Mouse (Mus musculus) erythroblast, embryonic 14.5 days (primary cell): ENCODE results near the gene Bmp2k. TPM values are rescaled to one million over a fixed set of nuclear protein-coding genes. Genes with fewer than 3 reads are reported as not detected.

Experiments
- H3K27me3 ChIP-seq: 2 replicates; pipeline ENCODE4 v1.6.1; 2012; ENCODE audit warnings: inconsistent platforms; ENCODE audit not compliant: control insufficient read depth
- H3K36me3 ChIP-seq: 2 replicates; pipeline ENCODE4 v1.6.1; 2012; ENCODE audit warnings: mild to moderate bottlenecking, inconsistent platforms; ENCODE audit not compliant: control insufficient read depth
- H3K4me1 ChIP-seq: 2 replicates; pipeline ENCODE4 v1.6.1; 2012; ENCODE audit warnings: inconsistent platforms; ENCODE audit not compliant: control insufficient read depth
- H3K4me3 ChIP-seq: replicated peaks from 2 replicates; pipeline ENCODE3; 2012; ENCODE audit warnings: moderate library complexity, mild to moderate bottlenecking, inconsistent platforms
- H3K9me3 ChIP-seq: 2 replicates; pipeline ENCODE4 v1.6.1; 2012; ENCODE audit warnings: low read length, inconsistent platforms, mixed read lengths; ENCODE audit not compliant: control insufficient read depth
- GATA1 ChIP-seq: IDR thresholded peaks from 2 replicates; pipeline ENCODE4 v1.6.1; 2012; ENCODE audit warnings: low read length, inconsistent platforms, mixed read lengths
- TAL1 ChIP-seq: IDR thresholded peaks from 3 replicates; pipeline ENCODE4 v1.6.1; 2012; ENCODE audit warnings: low read length, inconsistent platforms, mixed read lengths
- polyA plus RNA-seq: library from polyadenylated mRNA; stranded (reverse); fragments of >175 nt; gene quantifications from 2 replicates; pipeline ENCODE4 v1.2.3, GENCODE M21; 2012

Bmp2k gene
- polyA plus RNA-seq, 1 experiment, result 2.5 TPM

GRCm38 (mm10) chr5:97055511-97056068 lies 58.1 kb downstream of the Bmp2k start:
- H3K36me3 ChIP-seq, result peaks cover 100% of the 10 kb centered on the region
- no peak for TF ChIP-seq TAL1
- TF ChIP-seq GATA1, result no peak
- no peaks in the 10 kb centered on the region for H3K9me3 ChIP-seq
- no peak overlapping the region for H3K4me3 ChIP-seq
- H3K4me1 ChIP-seq, result peaks cover 12% of the 10 kb centered on the region
- no peaks in the 10 kb centered on the region for H3K27me3 ChIP-seq

GRCm38 (mm10) chr5:97056359-97056758 lies 58.9 kb downstream of the Bmp2k start:
- Histone ChIP-seq H3K4me1 (peaks cover 13% of the 10 kb centered on the region), H3K27me3 (no peaks in the 10 kb centered on the region), H3K36me3 (peaks cover 100% of the 10 kb centered on the region), H3K9me3 (no peaks in the 10 kb centered on the region), H3K4me3 (no peak overlapping the region)
- TF ChIP-seq GATA1, result no peak
- TF ChIP-seq TAL1, result no peak

GRCm38 (mm10) chr5:97056791-97057450 lies 59.4 kb downstream of the Bmp2k start:
- TF ChIP-seq TAL1, result no peak
- TF ChIP-seq GATA1, result no peak
- Histone ChIP-seq H3K9me3 (no peaks in the 10 kb centered on the region), H3K36me3 (peaks cover 100% of the 10 kb centered on the region), H3K27me3 (no peaks in the 10 kb centered on the region), H3K4me1 (peaks cover 13% of the 10 kb centered on the region), H3K4me3 (no peak overlapping the region)

- Histone ChIP-seq H3K27me3 (no peaks in the 10 kb centered on the region), H3K4me3 (no peak overlapping the region), H3K4me1 (peaks cover 5% of the 10 kb centered on the region), H3K36me3 (peaks cover 100% of the 10 kb centered on the region), H3K9me3 (no peaks in the 10 kb centered on the region)
- no peak for TF ChIP-seq TAL1
- no peak for TF ChIP-seq GATA1
Measured at GRCm38 (mm10) chr5:97060864-97061263, 63.4 kb downstream of the Bmp2k start.

- TF ChIP-seq TAL1, result no peak
- no peak for TF ChIP-seq GATA1
- Histone ChIP-seq H3K27me3 (no peaks in the 10 kb centered on the region), H3K4me1 (peaks cover 4% of the 10 kb centered on the region), H3K4me3 (no peak overlapping the region), H3K9me3 (no peaks in the 10 kb centered on the region), H3K36me3 (peaks cover 100% of the 10 kb centered on the region)
Measured at GRCm38 (mm10) chr5:97062041-97062440, 64.6 kb downstream of the Bmp2k start.

GRCm38 (mm10) chr5:97065746-97066145 lies 68.3 kb downstream of the Bmp2k start:
- no peak overlapping the region for H3K4me3 ChIP-seq
- peaks cover 100% of the 10 kb centered on the region for H3K36me3 ChIP-seq
- TF ChIP-seq GATA1, result no peak
- no peak for TF ChIP-seq TAL1
- no peaks in the 10 kb centered on the region for H3K9me3 ChIP-seq
- H3K4me1 ChIP-seq, result peaks cover 2% of the 10 kb centered on the region; the same call in 1 of the 2 replicates
- H3K27me3 ChIP-seq, result no peaks in the 10 kb centered on the region

GRCm38 (mm10) chr5:97075476-97076151 lies 78.1 kb downstream of the Bmp2k start:
- Histone ChIP-seq H3K4me3 (no peak overlapping the region), H3K27me3 (no peaks in the 10 kb centered on the region), H3K9me3 (no peaks in the 10 kb centered on the region), H3K36me3 (peaks cover 99% of the 10 kb centered on the region), H3K4me1 (peaks cover 1% of the 10 kb centered on the region; the same call in 1 of the 2 replicates)
- TF ChIP-seq TAL1, result no peak
- no peak for TF ChIP-seq GATA1

- Histone ChIP-seq H3K36me3 (peaks cover 99% of the 10 kb centered on the region), H3K27me3 (no peaks in the 10 kb centered on the region), H3K9me3 (no peaks in the 10 kb centered on the region), H3K4me3 (no peak overlapping the region), H3K4me1 (peaks cover 1% of the 10 kb centered on the region; the same call in 1 of the 2 replicates)
- TF ChIP-seq TAL1 (no peak), GATA1 (no peak)
Measured at GRCm38 (mm10) chr5:97076167-97076566, 78.7 kb downstream of the Bmp2k start.

GRCm38 (mm10) chr5:97077676-97078075 lies 80.2 kb downstream of the Bmp2k start:
- no peaks in the 10 kb centered on the region for H3K9me3 ChIP-seq
- H3K36me3 ChIP-seq, result peaks cover 99% of the 10 kb centered on the region
- TF ChIP-seq TAL1 (no peak), GATA1 (no peak)

More at GRCm38 (mm10) chr5:97077676-97078075, 80.2 kb downstream of the Bmp2k start:
- H3K4me1 ChIP-seq, result peaks cover 1% of the 10 kb centered on the region; the same call in 1 of the 2 replicates
- no peaks in the 10 kb centered on the region for H3K27me3 ChIP-seq
- no peak overlapping the region for H3K4me3 ChIP-seq
